Mouse (Mus musculus) lung, adult 2 months (tissue): Measurements from ENCODE around the gene Apom.

Source experiments
- CTCF ChIP-seq: fragments of 200-500 bp; IDR thresholded peaks from 2 replicates; pipeline ENCODE4 v1.5.1; 2011; ENCODE audit warnings: mild to moderate bottlenecking, low read length, control low read depth; ENCODE audit not compliant: insufficient read depth
- POLR2A ChIP-seq: fragments of 200-500 bp; IDR thresholded peaks from 2 replicates; pipeline ENCODE4 v1.6.1; 2011; ENCODE audit warnings: low read depth, mild to moderate bottlenecking, control low read depth, low read length, borderline replicate concordance; ENCODE audit errors: extremely low read depth

DNA sequence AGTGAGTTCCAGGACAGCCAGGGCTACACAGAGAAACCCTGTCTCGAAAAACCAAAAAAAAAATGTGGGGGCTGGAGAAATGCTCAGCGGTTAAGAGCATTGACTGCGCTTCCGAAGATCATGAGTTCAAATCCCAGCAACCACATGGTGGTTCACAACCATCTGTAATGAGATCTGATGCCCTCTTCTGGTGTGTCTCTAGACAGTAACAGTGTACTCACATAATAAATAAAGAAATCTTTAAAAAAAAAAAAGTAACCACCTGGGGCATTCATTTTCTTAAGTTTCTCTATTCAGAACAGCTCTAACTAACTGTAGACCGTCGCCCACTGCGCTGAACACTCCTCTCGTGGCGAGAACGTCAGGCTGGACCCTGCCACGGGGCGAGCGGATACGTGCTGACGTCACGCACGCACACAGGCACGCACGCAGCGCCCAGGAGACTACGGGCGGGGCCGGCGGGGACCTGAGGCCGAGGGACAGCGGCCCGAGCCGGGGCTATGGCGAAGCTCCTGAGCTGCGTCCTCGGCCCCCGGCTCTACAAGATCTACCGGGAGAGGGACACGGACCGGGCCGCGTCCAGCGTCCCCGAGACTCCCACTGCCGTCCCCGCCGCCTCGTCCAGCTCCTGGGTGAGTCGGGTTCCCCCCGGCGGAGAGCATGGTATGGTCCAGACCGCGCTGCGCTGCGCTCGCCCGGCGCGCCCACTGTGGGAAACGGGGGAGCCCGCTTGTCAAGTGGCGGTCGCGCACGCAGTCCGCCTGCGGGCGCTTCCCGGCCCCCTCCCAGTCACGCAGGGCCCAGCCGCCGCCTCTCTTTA, 42.8 kb downstream of the Apom start, which contains the start of gene Abhd16a:
- TF ChIP-seq POLR2A (peak; percentile 87; the same call in 1 of the 2 replicates), CTCF (no peak)
